In genomic region chr13:59547091-59547490, GRCm38 (mm10) we compare ENCODE assay signal across 12 mouse cellular contexts. TPM values are rescaled to one million over a fixed set of nuclear protein-coding genes. Genes with fewer than 3 reads are reported as not detected.
DNase-seq lines count a peak whose midpoint lies in the region; ATAC-seq lines count a peak whose summit lies in the region.
"Had no signal": no experiment of that assay in that cellular context is flagged by ENCODE, and none has a peak within 500 bp of the region (broad histone marks: within the 10 kb centered on the region; RNA-seq: fewer than 3 reads in every experiment).

No protein-coding gene starts in this region.

- WGBS in kidney, embryonic 16.5 days = 73% methylated on average over 2 of the region's 2 CpGs
- whole genome bisulfite sequencing in forebrain, embryonic 16.5 days = 51% methylated on average over 2 of the region's 2 CpGs

- H3K4me1 ChIP-seq in kidney, embryonic 16.5 days (ENCODE audit: insufficient read depth, low read length) = peaks cover 34% of the 10 kb centered on the region
- H3K4me1 ChIP-seq in forebrain, embryonic 16.5 days (replicated peaks; ENCODE audit: control insufficient read depth, insufficient read depth, low read length) = peaks cover 4% of the 10 kb centered on the region; the same call in 1 of the 2 replicates

- no peak overlapping the region for H3K9ac ChIP-seq in kidney, embryonic 16.5 days (replicated peaks; ENCODE audit: low read length)
- no peak overlapping the region for H3K9ac ChIP-seq in forebrain, embryonic 16.5 days (replicated peaks; ENCODE audit: low read depth, low read length)

- no peaks in the 10 kb centered on the region for H3K36me3 ChIP-seq in kidney, embryonic 16.5 days (ENCODE audit: insufficient read depth, low read length)
- no peaks in the 10 kb centered on the region for H3K36me3 ChIP-seq in forebrain, embryonic 16.5 days (ENCODE audit: control insufficient read depth, insufficient read depth)

- ATAC-seq in kidney, embryonic 16.5 days (ENCODE audit: low FRiP score, low TSS enrichment) = no peak
- ATAC-seq in inflammation-experienced regulatory T-cells, adult 6 months = peak; percentile 41
- no peak for ATAC-seq in forebrain, embryonic 16.5 days
- ATAC-seq: CD4-positive, CD25-positive, alpha-beta regulatory T cell, adult 4 months had no signal

- H3K27me3 ChIP-seq in kidney, embryonic 16.5 days (ENCODE audit: insufficient read depth, low read length) = no peaks in the 10 kb centered on the region
- no peaks in the 10 kb centered on the region for H3K27me3 ChIP-seq in forebrain, embryonic 16.5 days (replicated peaks; ENCODE audit: control insufficient read depth, insufficient read depth, low read length)

- no peak overlapping the region for H3K4me2 ChIP-seq in kidney, embryonic 16.5 days (replicated peaks; ENCODE audit: low read depth, low read length)
- no peak overlapping the region for H3K4me2 ChIP-seq in forebrain, embryonic 16.5 days (ENCODE audit: low read length)

- H3K27ac ChIP-seq in kidney, embryonic 16.5 days (ENCODE audit: low read length) = no peak overlapping the region
- H3K27ac ChIP-seq in forebrain, embryonic 16.5 days (ENCODE audit: low read length) = no peak overlapping the region
- H3K27ac ChIP-seq: kidney, postnatal 0 days had no signal

- no peak overlapping the region for H3K4me3 ChIP-seq in kidney, embryonic 16.5 days (ENCODE audit: low read length)
- no peak overlapping the region for H3K4me3 ChIP-seq in forebrain, embryonic 16.5 days (replicated peaks; ENCODE audit: low read length)

- H3K9me3 ChIP-seq in kidney, embryonic 16.5 days (ENCODE audit: low read length) = no peaks in the 10 kb centered on the region
- no peaks in the 10 kb centered on the region for H3K9me3 ChIP-seq in forebrain, embryonic 16.5 days (ENCODE audit: control insufficient read depth, low read length)

- peak; percentile 34 for DNase-seq in kidney, adult 11 months
- peak; percentile 54 for DNase-seq in heart, adult 8-10 months (ENCODE audit: low spot score)
- DNase-seq in lung, postnatal 25 days (ENCODE audit: low spot score) = peak; percentile 31
- DNase-seq in frontal cortex, postnatal 36 days (ENCODE audit: low spot score in 2 of 2) = no peak
- DNase-seq in layer of hippocampus, postnatal 25 days (ENCODE audit: extremely low spot score in 1 of 2, low spot score in 1 of 2) = no peak
- DNase-seq: cerebellum, adult 2 months; thymus, postnatal 14 days had no signal

RNA-seq across cellular contexts. Expression of gene Agtpbp1, which starts 37.9 kb away (rescaled TPM):
- polyA plus RNA-seq in kidney, embryonic 16.5 days (2015; fragmentation: Nextera tagmentation; extraction: Ambion mirVana) = 12.8 and 13.3 TPM in 2 replicates
- total RNA-seq in heart, adult 8-10 months (2022) = 100 to 1,000 TPM; 109 to 172 (median 146) TPM
- polyA plus RNA-seq in inflammation-experienced regulatory T-cells, adult 6 months (2017; shearing (Covaris generic)) = 10 to 100 TPM; 18.0 to 23.2 (median 18.3) TPM
- 100 to 1,000 TPM; 351 to 374 TPM for total RNA-seq in layer of hippocampus, postnatal 25 days (2021)
- polyA plus RNA-seq in forebrain, embryonic 16.5 days (2015; fragmentation: Nextera tagmentation; extraction: Ambion mirVana) = 56.1 and 60.5 TPM in 2 replicates

RNA-seq across cellular contexts. Expression of gene Naa35, which starts 38.0 kb away (rescaled TPM):
- 105 and 109 TPM in 2 replicates for polyA plus RNA-seq in kidney, embryonic 16.5 days (2015; fragmentation: Nextera tagmentation; extraction: Ambion mirVana)
- total RNA-seq in heart, adult 8-10 months (2022) = 10 to 100 TPM; 77.4 to 98.8 (median 91.4) TPM
- 10 to 100 TPM; 93.0 to 99.2 (median 98.7) TPM for polyA plus RNA-seq in inflammation-experienced regulatory T-cells, adult 6 months (2017; shearing (Covaris generic))
- total RNA-seq in layer of hippocampus, postnatal 25 days (2021) = 100 to 1,000 TPM in 1 of 2 experiments, 10 to 100 TPM in 1; 99.1 to 103 TPM
- 168 and 177 TPM in 2 replicates for polyA plus RNA-seq in forebrain, embryonic 16.5 days (2015; fragmentation: Nextera tagmentation; extraction: Ambion mirVana)

Comparison
In these comparisons a context has a peak if more than half of its experiments do, and no peak if none do; other contexts are left out.
1. DNase-seq: peak in kidney, adult 11 months (single experiment), heart, adult 8-10 months (single experiment) and lung, postnatal 25 days (single experiment); none in frontal cortex, postnatal 36 days (0 of 2) and layer of hippocampus, postnatal 25 days (0 of 2).